Mouse (Mus musculus) cerebellum, adult 2 months (tissue): ENCODE results near the gene Btbd19.

Source experiments
- CTCF ChIP-seq: fragments of 200-500 bp; IDR thresholded peaks from 2 replicates; pipeline ENCODE4 v1.5.1; 2011; ENCODE audit warnings: low read depth, mild to moderate bottlenecking, control low read depth, low read length, moderate library complexity, borderline replicate concordance; ENCODE audit not compliant: insufficient read depth
- POLR2A ChIP-seq: fragments of 200-500 bp; IDR thresholded peaks from 2 replicates; pipeline ENCODE4 v1.6.1; 2011; ENCODE audit warnings: low read length, control low read depth, borderline replicate concordance; ENCODE audit not compliant: insufficient read depth

DNA sequence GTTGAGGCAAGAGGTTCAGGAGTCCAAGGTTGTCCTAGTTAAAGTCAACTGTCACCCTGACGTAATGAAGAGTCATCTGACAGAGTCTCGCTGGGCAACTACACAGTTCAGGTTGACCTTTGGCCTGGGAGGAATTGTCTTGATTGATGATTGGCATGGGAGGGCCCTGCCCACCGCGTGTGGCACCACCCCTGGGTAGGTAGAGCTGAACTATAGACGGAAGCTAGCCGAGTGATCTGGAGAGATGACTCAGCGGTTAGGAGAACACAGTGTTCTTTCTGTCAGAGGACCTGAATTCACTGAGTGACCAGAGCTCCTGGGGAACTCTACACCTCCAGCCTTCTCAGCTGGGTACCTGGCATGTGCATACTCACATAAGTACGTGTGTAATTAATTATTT, 10.5 kb upstream of the Btbd19 start:
- TF ChIP-seq POLR2A, result no peak
- TF ChIP-seq CTCF, result no peak
